Mouse (Mus musculus) heart, embryonic 16.5 days (tissue): Measurements from ENCODE around the gene Esyt2. TPM values are rescaled to one million over a fixed set of nuclear protein-coding genes. Genes with fewer than 3 reads are reported as not detected.

Experiments used
- ATAC-seq: fragments of 200-750 bp; cut with Nextera tagmentation; replicated peaks from 2 replicates; pipeline ENCODE4 v1.8.0; 2017; ENCODE audit warnings: moderate number of reproducible peaks; ENCODE audit not compliant: insufficient read depth, low FRiP score; ENCODE audit errors: extremely low read depth
- H3K27ac ChIP-seq: fragments of 300-500 bp; sonication (generic); 2 replicates; pipeline ENCODE4 v1.5.1; 2014; ENCODE audit warnings: mild to moderate bottlenecking, low read length, control low read depth, moderate library complexity
- H3K27me3 ChIP-seq: fragments of 300-500 bp; sonication (generic); 2 replicates; pipeline ENCODE4 v1.6.1; 2014; ENCODE audit warnings: low read length, mixed read lengths; ENCODE audit not compliant: control insufficient read depth, insufficient read depth
- H3K36me3 ChIP-seq: fragments of 300-500 bp; sonication (generic); 2 replicates; pipeline ENCODE4 v1.6.1; 2014; ENCODE audit not compliant: control insufficient read depth, insufficient read depth
- H3K4me1 ChIP-seq: fragments of 300-500 bp; sonication (generic); 2 replicates; pipeline ENCODE4 v1.6.1; 2014; ENCODE audit warnings: low read length, mixed read lengths; ENCODE audit not compliant: control insufficient read depth, insufficient read depth
- H3K4me2 ChIP-seq: fragments of 300-500 bp; sonication (generic); 2 replicates; pipeline ENCODE4 v1.6.1; 2014; ENCODE audit warnings: low read depth, mild to moderate bottlenecking, control low read depth, low read length
- H3K4me3 ChIP-seq: fragments of 300-500 bp; sonication (generic); 2 replicates; pipeline ENCODE4 v1.5.1; 2014; ENCODE audit warnings: mild to moderate bottlenecking, control low read depth, low read length
- H3K9ac ChIP-seq: fragments of 300-500 bp; sonication (generic); 2 replicates; pipeline ENCODE4 v1.6.1; 2014; ENCODE audit warnings: low read length, control low read depth
- H3K9me3 ChIP-seq: fragments of 300-500 bp; sonication (generic); replicated peaks from 2 replicates; pipeline ENCODE4 v1.6.1; 2016; ENCODE audit warnings: low read length; ENCODE audit not compliant: control insufficient read depth
- WGBS: fragments of 180-500 bp; shearing (Covaris S2); extraction: QIAGEN DNeasy Blood & Tissue Kit; methylation state at CpG from one replicate; pipeline ENCODE4 v1.1.7; 2014; 5-methylcytosine and 5-hydroxymethylcytosine counted together
- polyA plus RNA-seq: library from polyadenylated mRNA; unstranded; fragments of >200 nt; fragmentation: Nextera tagmentation; extraction: Ambion mirVana; gene quantifications from 2 replicates; pipeline ENCODE4 v1.2.1, GENCODE M21; 2015

Esyt2 gene
- polyA plus RNA-seq, 1 experiment from 2014 or later, result 11.7 TPM

- no peaks in the 10 kb centered on the region for H3K36me3 ChIP-seq
- no peaks in the 10 kb centered on the region for H3K4me1 ChIP-seq
- no peaks in the 10 kb centered on the region for H3K27me3 ChIP-seq
- H3K9ac ChIP-seq, result no peak overlapping the region
- H3K4me2 ChIP-seq, result no peak overlapping the region
- H3K4me3 ChIP-seq, result no peak overlapping the region
- WGBS, result 80% methylated on average over 2 of the region's 2 CpGs
- no peak for ATAC-seq
- H3K9me3 ChIP-seq, result no peaks in the 10 kb centered on the region
- no peak overlapping the region for H3K27ac ChIP-seq
Measured at GRCm38 (mm10) chr12:116395312-116395711, 114.3 kb downstream of the Esyt2 start.

- no peak overlapping the region for H3K27ac ChIP-seq
Measured at GRCm38 (mm10) chr12:116396072-116396695, 115.2 kb downstream of the Esyt2 start.

GRCm38 (mm10) chr12:116404012-116404679, 123.2 kb downstream of the Esyt2 start:
- Histone ChIP-seq H3K36me3 (peaks cover 12% of the 10 kb centered on the region), H3K4me2 (peak overlapping the region; percentile 98), H3K27ac (no peak overlapping the region), H3K27me3 (no peaks in the 10 kb centered on the region), H3K9ac (peak overlapping the region; percentile 73), H3K9me3 (peaks cover 12% of the 10 kb centered on the region; the same call in 1 of the 2 replicates), H3K4me3 (peak overlapping the region; percentile 73), H3K4me1 (peaks cover 8% of the 10 kb centered on the region)
- no peak for ATAC-seq
- 94% methylated on average over 18 of the region's 18 CpGs for WGBS

More at GRCm38 (mm10) chr12:116396072-116396695, 115.2 kb downstream of the Esyt2 start:
- no peak overlapping the region for H3K4me2 ChIP-seq
- H3K27me3 ChIP-seq, result no peaks in the 10 kb centered on the region
- no peaks in the 10 kb centered on the region for H3K9me3 ChIP-seq
- H3K9ac ChIP-seq, result no peak overlapping the region
- no peaks in the 10 kb centered on the region for H3K4me1 ChIP-seq
- no peaks in the 10 kb centered on the region for H3K36me3 ChIP-seq
- WGBS, result 64% methylated on average over 2 of the region's 2 CpGs
- H3K4me3 ChIP-seq, result no peak overlapping the region
- no peak for ATAC-seq

GRCm38 (mm10) chr12:116405045-116405835, 124.2 kb downstream of the Esyt2 start, which contains the start of gene Ncapg2:
Ncapg2 (plus strand) TSS chr12:116405402.
- WGBS, result under 1% methylated on average over 71 of the region's 72 CpGs
- peaks cover 12% of the 10 kb centered on the region; the same call in 1 of the 2 replicates for H3K9me3 ChIP-seq
- H3K27ac ChIP-seq, result peak within 1 kb of the TSS; percentile 43
- H3K4me2 ChIP-seq, result peak within 1 kb of the TSS; percentile 98
- H3K9ac ChIP-seq, result peak within 1 kb of the TSS; percentile 81
- peak; percentile 98 for ATAC-seq
- H3K4me3 ChIP-seq, result peak within 1 kb of the TSS; percentile 73
- H3K4me1 ChIP-seq, result peaks cover 8% of the 10 kb centered on the region
- H3K36me3 ChIP-seq, result peaks cover 18% of the 10 kb centered on the region
- H3K27me3 ChIP-seq, result no peaks in the 10 kb centered on the region

GRCm38 (mm10) chr12:116405836-116406155, 124.8 kb downstream of the Esyt2 start:
- Histone ChIP-seq H3K36me3 (peaks cover 18% of the 10 kb centered on the region), H3K4me2 (peak overlapping the region; percentile 98), H3K4me3 (peak overlapping the region; percentile 73), H3K9me3 (peaks cover 12% of the 10 kb centered on the region; the same call in 1 of the 2 replicates), H3K9ac (peak overlapping the region; percentile 81), H3K4me1 (peaks cover 8% of the 10 kb centered on the region), H3K27me3 (no peaks in the 10 kb centered on the region), H3K27ac (peak overlapping the region; percentile 25; the same call in 1 of the 2 replicates)
- WGBS, result 7% methylated on average over 8 of the region's 8 CpGs
- no peak for ATAC-seq

- Histone ChIP-seq H3K36me3 (peaks cover 18% of the 10 kb centered on the region), H3K4me2 (no peak overlapping the region)
Measured at GRCm38 (mm10) chr12:116407883-116408282, 126.9 kb downstream of the Esyt2 start.

GRCm38 (mm10) chr12:116414941-116415340, 133.9 kb downstream of the Esyt2 start:
- Histone ChIP-seq H3K9ac (no peak overlapping the region), H3K4me2 (no peak overlapping the region), H3K27ac (no peak overlapping the region), H3K4me1 (no peaks in the 10 kb centered on the region), H3K9me3 (no peaks in the 10 kb centered on the region), H3K36me3 (peaks cover 30% of the 10 kb centered on the region; the same call in 1 of the 2 replicates), H3K27me3 (no peaks in the 10 kb centered on the region), H3K4me3 (no peak overlapping the region)
- 93% methylated on average over 4 of the region's 4 CpGs for WGBS
- no peak for ATAC-seq

More at GRCm38 (mm10) chr12:116407883-116408282, 126.9 kb downstream of the Esyt2 start:
- Histone ChIP-seq H3K9ac (no peak overlapping the region), H3K4me3 (no peak overlapping the region), H3K4me1 (peaks cover 8% of the 10 kb centered on the region), H3K27ac (no peak overlapping the region), H3K27me3 (no peaks in the 10 kb centered on the region), H3K9me3 (peaks cover 8% of the 10 kb centered on the region; the same call in 1 of the 2 replicates)
- ATAC-seq, result no peak
- WGBS, result 94% methylated on average over 5 of the region's 5 CpGs

- Histone ChIP-seq H3K4me2 (no peak overlapping the region), H3K4me3 (no peak overlapping the region), H3K9me3 (no peaks in the 10 kb centered on the region), H3K9ac (no peak overlapping the region), H3K27ac (no peak overlapping the region), H3K36me3 (peaks cover 31% of the 10 kb centered on the region; the same call in 1 of the 2 replicates), H3K4me1 (no peaks in the 10 kb centered on the region), H3K27me3 (no peaks in the 10 kb centered on the region)
- ATAC-seq, result no peak
- 83% methylated on average over 1 of the region's 1 CpGs for WGBS
Measured at GRCm38 (mm10) chr12:116416514-116416913, 135.5 kb downstream of the Esyt2 start.
